Mouse (Mus musculus): Measurements from ENCODE around the gene Kif26b.
A peak's percentile ranks its signal among the peaks of the same experiment; 100 is the strongest.

The Kif26b gene

GRCm38 (mm10) chr1:178667808-178668207 lies 138.9 kb downstream of the Kif26b start:
- DNase-seq = no peak

GRCm38 (mm10) chr1:178668907-178669306 lies 140.0 kb downstream of the Kif26b start:
- no peak for DNase-seq

GRCm38 (mm10) chr1:178673051-178673450 lies 144.1 kb downstream of the Kif26b start:
- DNase-seq = no peak

GRCm38 (mm10) chr1:178673506-178673905 lies 144.6 kb downstream of the Kif26b start:
- no peak for DNase-seq

GRCm38 (mm10) chr1:178675542-178676252 lies 146.8 kb downstream of the Kif26b start:
- peak; percentile 55 for DNase-seq

GRCm38 (mm10) chr1:178677160-178677559 lies 148.2 kb downstream of the Kif26b start:
- no peak for DNase-seq

GRCm38 (mm10) chr1:178677630-178678221 lies 148.8 kb downstream of the Kif26b start:
- no peak for DNase-seq

- no peak for DNase-seq
Measured at GRCm38 (mm10) chr1:178683631-178684030, 154.7 kb downstream of the Kif26b start.

- no peak for DNase-seq
Measured at GRCm38 (mm10) chr1:178684991-178685680, 156.2 kb downstream of the Kif26b start.

- DNase-seq = no peak
Measured at GRCm38 (mm10) chr1:178686881-178687280, 158.0 kb downstream of the Kif26b start.

- no peak for DNase-seq
Measured at GRCm38 (mm10) chr1:178689512-178689911, 160.6 kb downstream of the Kif26b start.

- DNase-seq = no peak
Measured at GRCm38 (mm10) chr1:178691679-178692078, 162.8 kb downstream of the Kif26b start.

- no peak for DNase-seq
Measured at GRCm38 (mm10) chr1:178700102-178700501, 171.2 kb downstream of the Kif26b start.

GRCm38 (mm10) chr1:178703496-178703895 lies 174.6 kb downstream of the Kif26b start:
- DNase-seq = no peak

GRCm38 (mm10) chr1:178707925-178708351 lies 179.0 kb downstream of the Kif26b start:
- no peak for DNase-seq

- no peak for DNase-seq
Measured at GRCm38 (mm10) chr1:178708356-178708755, 179.4 kb downstream of the Kif26b start.

GRCm38 (mm10) chr1:178712189-178712873 lies 183.4 kb downstream of the Kif26b start:
- no peak for DNase-seq

GRCm38 (mm10) chr1:178714209-178714608 lies 185.3 kb downstream of the Kif26b start:
- no peak for DNase-seq

- no peak for DNase-seq
Measured at GRCm38 (mm10) chr1:178716411-178716810, 187.5 kb downstream of the Kif26b start.

GRCm38 (mm10) chr1:178720821-178721220 lies 191.9 kb downstream of the Kif26b start:
- no peak for DNase-seq

- no peak for DNase-seq
Measured at GRCm38 (mm10) chr1:178722793-178723192, 193.9 kb downstream of the Kif26b start.

GRCm38 (mm10) chr1:178725536-178725935 lies 196.6 kb downstream of the Kif26b start:
- DNase-seq = no peak

GRCm38 (mm10) chr1:178728256-178728655 lies 199.3 kb downstream of the Kif26b start:
- no peak for DNase-seq
